Mouse (Mus musculus) liver, embryonic 14.5 days (tissue): ENCODE results near the gene Adra1d.

Experiments used
- CTCF ChIP-seq: IDR thresholded peaks from 2 replicates; pipeline ENCODE4 v1.5.1; 2016; ENCODE audit warnings: antibody characterized with exemption, low read depth, control low read depth
- EP300 ChIP-seq: IDR thresholded peaks from 2 replicates; pipeline ENCODE4 v1.6.1; 2016; ENCODE audit warnings: antibody characterized with exemption, low read depth

DNA sequence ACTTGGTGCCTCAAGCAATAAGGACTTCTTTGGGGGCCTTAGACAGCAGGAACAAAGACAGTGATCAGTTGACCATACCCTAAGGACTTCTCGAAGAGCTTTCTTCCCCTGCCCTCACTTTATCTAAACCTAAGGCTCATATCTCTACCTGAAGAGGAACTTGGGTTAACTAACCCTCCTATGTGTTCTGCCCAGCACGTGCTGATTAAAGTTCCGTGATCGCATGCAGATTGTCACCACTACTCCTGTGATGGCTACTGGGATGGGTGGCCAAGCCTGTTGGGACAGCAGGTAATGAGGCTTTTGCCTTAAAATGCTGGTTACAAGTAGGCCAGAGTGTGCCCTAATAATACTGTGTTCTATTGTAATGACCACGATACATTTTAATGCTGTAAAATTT is 26.9 kb downstream of the Adra1d start:
- TF ChIP-seq EP300 = no peak
- no peak for TF ChIP-seq CTCF
